Mouse (Mus musculus) 416B (cell line): ENCODE data around the gene Adamtsl3.
A peak's percentile ranks its signal among the peaks of the same experiment; 100 is the strongest.

ENCODE experiments used
- DNase-seq: peaks from one replicate; pipeline ENCODE4 v3.0.0; 2011; ENCODE audit warnings: low read depth

Gene Adamtsl3

GRCm38 (mm10) chr7:82502511-82502910, 167.0 kb downstream of the Adamtsl3 start:
- no peak for DNase-seq

- peak; percentile 41 for DNase-seq
Measured at GRCm38 (mm10) chr7:82504101-82504500, 168.6 kb downstream of the Adamtsl3 start.

GRCm38 (mm10) chr7:82530583-82530982, 195.1 kb downstream of the Adamtsl3 start:
- no peak for DNase-seq

- no peak for DNase-seq
Measured at GRCm38 (mm10) chr7:82531376-82531775, 195.9 kb downstream of the Adamtsl3 start.

- peak; percentile 66 for DNase-seq
Measured at GRCm38 (mm10) chr7:82533188-82533587, 197.7 kb downstream of the Adamtsl3 start.

GRCm38 (mm10) chr7:82533747-82534504, 198.4 kb downstream of the Adamtsl3 start:
- no peak for DNase-seq

GRCm38 (mm10) chr7:82544390-82544919, 209.0 kb downstream of the Adamtsl3 start:
- no peak for DNase-seq

- peak; percentile 94 for DNase-seq
Measured at GRCm38 (mm10) chr7:82552005-82552404, 216.5 kb downstream of the Adamtsl3 start.

GRCm38 (mm10) chr7:82555803-82556202, 220.3 kb downstream of the Adamtsl3 start:
- DNase-seq: no peak

- DNase-seq: no peak
Measured at GRCm38 (mm10) chr7:82556417-82556816, 220.9 kb downstream of the Adamtsl3 start.

- DNase-seq: no peak
Measured at GRCm38 (mm10) chr7:82557111-82557510, 221.6 kb downstream of the Adamtsl3 start.

- DNase-seq: peak; percentile 30
Measured at GRCm38 (mm10) chr7:82566688-82567087, 231.2 kb downstream of the Adamtsl3 start.

GRCm38 (mm10) chr7:82567811-82568210, 232.3 kb downstream of the Adamtsl3 start:
- DNase-seq: no peak

- DNase-seq: peak; percentile 42
Measured at GRCm38 (mm10) chr7:82572981-82573380, 237.5 kb downstream of the Adamtsl3 start.

GRCm38 (mm10) chr7:82580007-82580406, 244.5 kb downstream of the Adamtsl3 start:
- no peak for DNase-seq

- DNase-seq: no peak
Measured at GRCm38 (mm10) chr7:82581802-82582201, 246.3 kb downstream of the Adamtsl3 start.

GRCm38 (mm10) chr7:82582534-82582933, 247.0 kb downstream of the Adamtsl3 start:
- peak; percentile 43 for DNase-seq

- no peak for DNase-seq
Measured at GRCm38 (mm10) chr7:82590931-82591330, 255.4 kb downstream of the Adamtsl3 start.

GRCm38 (mm10) chr7:82602008-82602407, 266.5 kb downstream of the Adamtsl3 start:
- peak; percentile 94 for DNase-seq

- no peak for DNase-seq
Measured at GRCm38 (mm10) chr7:82605425-82605824, 269.9 kb downstream of the Adamtsl3 start.

GRCm38 (mm10) chr7:82609629-82610028, 274.1 kb downstream of the Adamtsl3 start:
- peak; percentile 68 for DNase-seq

- peak; percentile 61 for DNase-seq
Measured at GRCm38 (mm10) chr7:82625342-82625741, 289.8 kb downstream of the Adamtsl3 start.

GRCm38 (mm10) chr7:82647183-82647582, 311.7 kb downstream of the Adamtsl3 start:
- DNase-seq: no peak

- DNase-seq: no peak
Measured at GRCm38 (mm10) chr7:82647909-82648308, 312.4 kb downstream of the Adamtsl3 start.
